Mouse (Mus musculus): ENCODE measurements around the gene Evl.

GRCm38 (mm10) chr12:108674916-108675315, 120.4 kb downstream of the Evl start:
- no peak for TF ChIP-seq TCF12 (IDR thresholded peaks at IDR 0.05; ENCODE audit: insufficient read depth, poor library complexity, severe bottlenecking)
- no peak for TF ChIP-seq POLR2AphosphoS2 (IDR thresholded peaks at IDR 0.05; ENCODE audit: insufficient read length, low read depth)
- TF ChIP-seq MYOD1 (IDR thresholded peaks at IDR 0.05; ENCODE audit: control insufficient read depth in 1 of 3, insufficient read length in 2 of 3, low read depth in 2 of 3): no peak
- no peak for TF ChIP-seq MAX (IDR thresholded peaks at IDR 0.05; ENCODE audit: low read depth)
- no peak for TF ChIP-seq USF1 (IDR thresholded peaks at IDR 0.05; ENCODE audit: low read depth)
- no peak for TF ChIP-seq POLR2A (IDR thresholded peaks at IDR 0.05; ENCODE audit: insufficient read length, low read depth)
- no peak for TF ChIP-seq E2F4 (IDR thresholded peaks at IDR 0.05; ENCODE audit: insufficient read depth)
- TF ChIP-seq REST (IDR thresholded peaks at IDR 0.05; ENCODE audit: insufficient read depth, insufficient read length): no peak
- no peak for TF ChIP-seq CEBPB (IDR thresholded peaks at IDR 0.05; ENCODE audit: insufficient read depth, poor library complexity, severe bottlenecking)
